Mouse (Mus musculus) megakaryocyte progenitor cell, adult 5-6 weeks (primary cell): ENCODE data around the gene Aldh3a1. TPM values are rescaled to one million over a fixed set of nuclear protein-coding genes. Genes with fewer than 3 reads are reported as not detected.

Source experiments
- ATAC-seq: replicated peaks from 2 replicates; pipeline ENCODE4 v1.8.0; 2016; ENCODE audit warnings: mild to moderate bottlenecking, moderate TSS enrichment, inconsistent platforms; ENCODE audit not compliant: poor library complexity
- total RNA-seq, 2 experiments: library from RNA; stranded (forward) in 1 of 2; stranded (reverse) in 1 of 2; fragments of 157-497, 149-512 nt in 1 of 2; fragments of 200-1000 nt in 1 of 2; gene quantifications; 2 replicates each; pipeline versions ENCODE4 v1.2.3 to v1.2.4; 2015 to 2017

Gene Aldh3a1
- total RNA-seq, 2 experiments from 2014 or later: not detected

DNA sequence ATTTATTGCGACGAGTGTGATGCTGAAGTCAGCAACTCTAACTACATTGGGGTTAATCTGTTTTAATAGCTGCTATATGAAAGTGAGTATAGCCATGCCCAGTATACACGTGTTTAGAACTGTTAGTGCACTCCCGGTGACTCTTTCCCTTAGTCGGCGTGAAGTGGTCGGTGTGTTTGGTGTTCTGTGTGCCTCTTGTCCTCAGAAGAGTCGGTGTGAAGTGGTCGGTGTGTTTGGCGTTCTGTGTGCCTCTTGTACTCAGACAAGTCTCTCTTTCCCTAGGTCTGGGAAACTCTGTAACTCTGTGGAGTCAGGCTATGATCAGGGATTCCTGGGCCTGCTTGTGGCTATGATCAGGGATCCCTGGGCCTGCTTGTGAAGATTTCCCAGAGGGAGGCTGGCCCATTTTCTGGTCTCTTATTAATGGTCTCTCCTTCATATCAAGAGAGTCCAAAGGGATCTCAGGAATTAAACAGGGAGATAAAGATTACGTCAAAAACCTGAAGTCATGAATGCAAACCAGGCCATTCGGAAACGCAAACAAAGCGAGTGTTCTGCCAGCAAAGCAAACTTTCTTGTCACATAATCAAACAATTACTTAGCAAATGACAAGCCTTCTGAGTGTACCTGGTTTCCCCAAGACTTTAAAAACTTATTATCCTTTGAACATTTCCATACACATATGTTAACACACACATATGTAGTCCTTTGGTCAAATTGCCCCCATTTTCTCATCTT, 10.6 kb upstream of the Aldh3a1 start:
- ATAC-seq: no peak

DNA sequence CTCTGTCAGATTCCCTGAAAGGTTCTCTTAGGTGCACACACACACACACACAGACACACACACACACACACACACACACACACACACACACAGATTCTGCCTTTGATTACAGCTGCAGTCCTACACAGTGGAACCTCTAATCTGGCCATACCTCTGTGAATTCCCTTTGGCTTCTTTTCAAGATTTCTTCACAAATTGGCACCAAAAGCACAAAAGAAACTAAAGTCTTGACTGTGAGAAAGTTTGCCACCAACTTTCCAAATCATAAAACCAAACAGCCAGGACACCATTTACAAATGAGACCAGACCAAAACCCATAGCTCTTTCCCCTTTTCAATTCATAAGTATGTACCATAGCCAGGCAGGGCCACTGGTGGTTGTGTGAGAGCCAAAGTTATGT, 9.4 kb upstream of the Aldh3a1 start:
- no peak for ATAC-seq

DNA sequence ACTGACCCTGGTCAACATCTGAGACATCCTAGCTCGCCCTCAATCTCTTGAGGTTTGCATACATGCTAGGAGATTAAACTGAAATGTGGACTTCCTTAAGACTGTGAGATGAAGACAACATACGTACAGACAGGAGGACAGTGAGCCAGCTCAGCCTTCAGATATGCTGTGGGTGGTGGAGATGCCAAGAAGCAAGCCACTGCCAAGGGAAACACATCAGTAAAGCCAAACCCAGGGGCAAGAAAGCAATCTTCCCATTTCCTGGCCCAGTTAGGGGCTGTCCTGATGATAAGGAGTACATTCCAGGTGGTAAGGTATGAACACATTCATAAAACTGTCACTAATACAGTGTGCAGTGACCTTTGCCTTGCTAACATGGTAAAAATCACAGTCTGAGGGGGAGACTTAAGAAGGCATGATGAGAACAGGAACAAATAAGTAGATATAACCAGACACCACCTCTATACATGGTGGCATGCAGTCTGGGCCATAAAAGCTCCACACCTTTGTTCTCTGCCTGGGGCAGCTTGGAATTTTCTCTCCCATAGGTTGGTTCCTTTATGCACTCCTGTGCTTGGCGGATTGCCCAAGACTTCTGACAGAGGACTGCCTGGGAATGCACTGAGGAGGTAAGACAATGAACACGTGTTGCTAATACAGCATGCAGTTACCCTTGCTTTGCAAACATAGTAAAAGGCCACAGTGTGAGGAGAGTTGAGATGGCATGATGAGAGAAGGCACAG, 7.5 kb upstream of the Aldh3a1 start:
- no peak for ATAC-seq

DNA sequence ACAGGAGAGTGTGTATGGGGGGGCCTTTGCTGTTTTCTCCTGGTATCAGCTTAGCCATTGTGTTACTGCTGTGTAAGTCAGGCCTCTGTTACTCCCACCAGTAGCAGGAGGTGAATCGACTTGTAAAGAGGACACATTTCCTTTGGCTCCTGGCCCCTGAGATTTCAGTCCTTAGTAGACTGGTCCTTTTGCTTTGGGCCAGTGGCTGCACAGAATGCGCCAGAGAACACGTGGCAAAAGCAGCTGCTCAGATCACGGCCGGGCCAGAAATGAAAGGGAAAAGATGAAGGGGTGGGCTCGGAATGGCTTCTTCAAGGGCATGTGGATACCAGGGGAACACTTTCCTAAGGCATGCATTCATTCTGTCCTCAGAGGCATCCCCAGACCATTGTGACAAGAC, 5.2 kb upstream of the Aldh3a1 start:
- no peak for ATAC-seq

DNA sequence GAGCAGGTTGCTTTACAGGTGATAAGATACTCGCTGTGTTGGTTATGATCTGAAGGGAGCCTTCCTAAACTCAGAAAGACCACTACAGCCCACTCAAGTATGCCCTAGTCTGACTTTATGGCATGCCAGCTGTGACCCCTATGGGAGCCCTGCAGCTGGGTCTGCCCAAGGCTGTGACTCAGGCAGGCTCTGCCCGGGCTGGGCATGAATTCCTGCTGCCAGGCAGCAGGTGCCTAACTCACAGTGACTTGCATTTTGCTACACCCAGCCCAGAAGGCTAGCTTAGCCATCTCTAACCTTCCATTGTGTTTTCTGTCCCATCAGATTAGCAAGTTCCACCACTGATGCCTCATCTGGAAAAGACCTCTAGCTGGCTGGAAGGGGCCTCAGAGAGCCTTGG, 4.5 kb upstream of the Aldh3a1 start:
- ATAC-seq: no peak

DNA sequence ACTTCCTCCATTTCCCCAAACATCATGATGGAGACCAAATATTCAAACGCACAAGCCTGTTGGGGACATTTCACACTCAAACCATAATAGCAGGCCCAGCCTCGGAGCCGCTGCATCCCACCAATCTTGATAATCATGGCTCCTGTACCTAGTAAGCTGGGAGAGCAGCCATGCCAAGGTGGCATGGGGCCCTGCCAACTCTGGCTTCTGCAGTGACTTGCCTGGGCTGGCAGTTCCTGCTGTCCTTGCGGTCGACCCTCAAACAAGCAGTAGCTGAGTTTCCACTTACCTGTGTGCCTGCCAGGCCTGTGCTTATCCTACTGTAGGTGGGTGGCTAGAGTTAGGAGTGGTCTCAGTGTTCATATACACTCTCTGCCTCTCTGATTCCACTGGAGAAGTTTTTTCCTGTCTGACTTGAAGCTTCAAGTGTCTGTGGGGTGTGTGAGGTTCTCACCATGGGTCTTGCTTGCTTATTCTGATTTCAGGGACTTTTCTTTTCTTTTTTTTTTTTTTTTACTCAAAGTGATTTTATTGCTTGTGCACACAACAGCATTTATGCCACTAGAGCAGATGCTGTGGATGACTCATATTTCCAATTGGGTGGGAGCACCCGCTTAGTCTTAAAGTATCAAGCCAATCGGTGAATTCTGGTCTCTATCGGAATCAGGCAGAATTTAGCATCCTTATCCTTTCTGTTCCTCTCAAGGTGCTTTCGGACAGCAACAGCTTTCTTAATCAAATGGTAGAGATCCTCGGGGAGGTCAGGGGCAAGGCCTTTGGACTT, 2.0 kb upstream of the Aldh3a1 start:
- no peak for ATAC-seq

DNA sequence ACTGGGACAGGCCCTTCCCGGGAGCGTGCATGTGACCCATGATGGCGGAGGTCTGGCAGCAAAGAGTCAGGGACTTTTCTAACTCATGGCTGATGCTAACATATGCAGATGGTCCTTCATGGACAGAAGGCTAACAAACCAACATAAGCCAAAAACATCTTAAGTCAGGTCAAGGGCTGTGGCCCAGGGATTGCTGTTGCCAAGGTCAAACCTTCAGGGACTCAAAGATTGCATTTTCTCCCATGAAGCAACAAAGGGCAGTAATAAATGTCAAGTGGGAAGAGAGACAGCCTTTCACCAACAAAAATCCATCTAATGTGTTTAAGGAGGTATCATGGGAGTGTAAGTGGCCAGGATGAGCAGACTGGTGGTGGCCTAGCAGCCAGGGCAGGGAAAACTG, 1.2 kb upstream of the Aldh3a1 start:
- no peak for ATAC-seq

DNA sequence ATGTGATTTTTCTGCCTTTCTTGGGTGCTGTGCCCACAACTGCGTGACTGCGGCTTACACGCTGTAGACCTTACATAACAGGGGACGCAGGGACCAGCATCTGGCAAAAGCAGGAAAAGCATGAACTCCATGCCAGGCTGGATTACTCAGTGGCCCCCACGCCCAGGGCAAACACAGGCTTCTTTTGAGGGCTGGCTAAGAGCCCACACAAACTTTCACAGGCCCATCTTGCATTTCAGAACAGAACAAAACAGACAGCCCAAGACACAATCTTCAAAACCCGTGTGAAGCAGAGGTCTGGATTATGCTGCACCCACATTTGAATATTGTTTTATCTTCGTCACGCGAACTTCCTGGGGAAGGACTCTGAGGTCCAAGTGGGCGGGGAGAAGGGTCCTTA, 979 bp downstream of the Aldh3a1 start:
- no peak for ATAC-seq

DNA sequence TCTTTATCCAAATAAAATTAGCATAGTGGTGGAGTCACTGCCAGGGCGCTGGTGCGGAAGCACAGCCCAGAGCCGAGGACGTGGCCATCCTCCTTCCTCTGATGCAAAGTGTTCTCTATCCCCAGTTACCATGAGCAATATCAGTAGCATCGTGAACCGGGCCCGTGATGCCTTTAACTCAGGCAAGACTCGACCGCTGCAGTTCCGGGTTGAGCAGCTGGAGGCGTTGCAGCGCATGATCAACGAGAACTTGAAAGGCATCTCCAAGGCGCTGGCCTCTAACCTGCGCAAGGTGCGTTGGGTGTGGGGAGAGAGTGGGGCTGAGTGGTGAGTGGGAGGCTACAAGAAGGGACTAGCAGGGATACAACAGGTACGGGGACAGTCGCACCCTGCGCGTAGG, 4.8 kb downstream of the Aldh3a1 start:
- ATAC-seq: peak; percentile 76

DNA sequence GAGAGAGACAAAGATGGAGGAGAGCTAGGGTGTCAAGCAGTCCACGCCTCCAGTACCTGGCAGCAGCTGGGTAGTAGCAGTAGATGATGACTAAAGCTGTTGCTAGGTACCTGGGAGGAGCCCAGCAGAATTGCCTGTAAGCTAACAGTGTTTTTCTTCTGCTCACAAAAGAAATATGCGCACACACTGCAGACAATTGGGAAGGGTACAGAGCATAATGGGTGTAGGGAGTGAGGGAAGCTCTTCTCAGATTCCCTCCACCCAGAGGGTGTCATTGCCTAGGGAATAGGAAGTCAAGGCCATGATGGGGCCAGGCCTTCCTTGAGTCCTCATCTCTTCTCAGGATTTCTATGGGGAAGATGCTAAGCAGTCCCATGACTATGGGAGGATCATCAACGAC, 8.6 kb downstream of the Aldh3a1 start:
- ATAC-seq: no peak

DNA sequence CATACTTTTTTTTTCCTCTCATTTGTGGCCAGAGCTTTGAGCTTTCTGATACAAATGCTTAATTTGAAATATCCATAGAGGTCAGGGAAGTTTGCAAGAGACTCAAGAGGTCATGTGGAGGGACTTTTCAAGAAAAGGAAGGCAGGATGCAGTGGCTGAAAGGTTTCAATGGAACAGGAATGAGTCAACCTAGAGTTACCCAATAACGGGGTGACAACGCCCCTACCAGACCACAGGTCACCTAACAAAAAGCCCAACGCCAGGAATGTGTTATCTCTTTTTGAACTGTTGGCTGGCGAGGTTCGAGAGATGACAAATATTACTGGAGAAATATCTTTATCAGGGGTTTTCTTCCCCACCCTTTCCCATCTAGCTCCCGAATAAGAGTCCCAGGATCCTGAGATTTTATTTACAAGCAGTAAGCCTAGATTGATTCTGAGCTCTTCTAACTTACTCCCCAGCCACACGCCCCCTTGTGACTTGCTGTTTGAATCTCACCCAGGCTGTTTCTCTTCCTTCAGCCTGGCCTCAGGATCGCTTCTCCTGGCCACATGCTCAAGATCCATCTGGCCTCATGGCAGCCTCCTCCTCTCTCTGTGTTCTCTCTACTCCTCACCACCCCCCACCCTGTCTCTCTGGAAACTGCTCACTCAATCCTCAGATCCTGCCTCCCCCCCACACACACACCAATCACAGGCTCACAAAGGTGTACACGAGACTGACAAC, 13.0 kb downstream of the Aldh3a1 start:
- ATAC-seq: peak; percentile 50

DNA sequence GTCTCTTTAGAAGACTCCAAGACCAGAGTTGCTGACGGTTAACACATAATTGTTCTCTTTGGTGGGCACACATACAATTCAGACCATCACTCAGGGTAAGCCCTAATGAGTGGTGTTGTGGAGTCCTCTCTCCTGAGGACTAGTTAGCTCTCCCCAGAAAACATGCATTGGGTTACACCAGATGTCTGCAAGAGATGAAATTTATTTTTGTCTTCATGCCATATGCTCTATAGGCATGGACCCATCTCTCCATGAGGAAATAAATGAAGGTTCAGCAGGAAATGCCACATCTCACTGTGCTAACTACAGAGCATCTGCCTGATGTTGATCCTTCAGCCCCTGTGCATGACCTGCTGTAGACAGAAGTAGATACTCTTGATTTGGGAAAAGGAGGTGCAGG, 14.7 kb downstream of the Aldh3a1 start:
- ATAC-seq: no peak

DNA sequence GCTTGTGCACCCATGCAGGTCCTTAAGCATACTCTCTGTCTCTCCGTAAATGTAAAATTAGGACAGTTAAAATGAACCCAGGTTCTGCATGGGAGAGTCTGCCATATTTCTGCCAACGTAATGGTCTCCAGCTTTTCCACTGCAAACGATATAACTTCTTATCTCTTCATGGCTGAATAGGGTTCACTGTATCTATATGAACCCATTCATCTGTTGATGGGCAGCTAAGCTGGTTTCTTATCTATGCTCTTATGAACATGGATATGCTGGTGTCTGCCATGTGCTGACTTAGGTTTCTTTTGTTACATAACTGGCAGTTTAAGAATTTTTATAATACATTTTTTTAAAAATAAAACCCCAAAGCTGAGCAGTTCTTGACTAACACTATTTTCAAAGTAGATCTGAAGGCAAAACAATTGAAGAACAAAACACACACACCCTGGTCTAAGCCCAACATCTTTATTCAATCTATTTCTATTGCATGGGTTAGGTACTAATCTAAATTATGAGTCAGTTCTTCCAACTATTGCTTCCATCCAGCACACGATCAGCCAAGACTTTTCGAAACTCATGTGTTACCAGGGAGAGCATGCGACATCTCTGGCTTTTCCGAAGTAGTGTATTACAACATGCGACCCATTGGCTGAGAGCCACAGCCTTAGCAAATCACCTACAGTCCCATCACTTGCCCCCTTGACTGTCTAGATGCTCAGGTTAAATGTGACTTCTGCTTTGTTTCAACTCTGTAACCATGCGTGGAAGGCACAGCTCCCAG, 15.8 kb downstream of the Aldh3a1 start:
- peak; percentile 48; the same call in 1 of the 2 replicates for ATAC-seq

DNA sequence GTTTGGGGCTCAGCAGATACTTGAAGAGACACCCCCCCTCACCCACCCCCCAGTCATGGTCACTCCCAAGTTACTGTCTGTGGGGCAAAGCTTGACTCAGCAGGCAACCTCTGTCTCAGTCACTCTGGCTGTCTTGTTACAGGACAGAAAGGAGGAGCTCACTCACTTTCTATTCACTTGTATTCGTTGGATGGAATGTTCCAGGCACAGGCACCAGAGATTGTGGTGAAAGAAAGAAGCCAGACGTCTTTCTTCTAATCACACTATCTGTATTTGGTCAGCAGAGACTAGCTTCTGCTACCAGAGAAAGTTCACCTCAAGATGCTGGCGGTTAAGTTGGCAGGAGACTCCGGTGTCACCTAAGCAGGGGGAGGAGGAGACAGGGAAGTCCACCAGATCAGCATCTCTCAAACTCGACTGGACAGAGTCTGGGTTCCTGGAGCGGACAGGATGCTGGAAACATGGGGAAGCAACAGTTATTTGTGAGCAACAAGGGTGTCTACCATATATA, 17.0 kb downstream of the Aldh3a1 start:
- no peak for ATAC-seq

DNA sequence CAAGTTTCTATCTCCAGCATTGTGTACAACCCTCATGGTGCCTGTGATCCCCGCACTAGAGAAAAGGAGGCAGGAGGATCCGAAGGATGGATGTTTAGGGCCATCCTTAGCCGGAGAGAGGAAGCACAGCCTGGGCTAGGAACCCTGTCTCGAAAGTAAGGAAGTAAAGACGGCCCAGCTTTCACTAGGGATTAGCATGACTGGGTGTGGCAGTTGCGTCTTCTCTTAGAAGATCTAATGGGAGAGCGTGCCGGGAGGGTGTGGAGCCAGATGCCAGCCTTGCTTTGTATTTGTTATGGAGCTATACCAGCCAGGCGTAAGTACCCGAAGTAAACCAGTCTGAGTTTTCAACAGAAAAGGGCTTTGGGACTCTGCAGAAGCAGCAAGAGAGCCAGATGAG, 17.6 kb downstream of the Aldh3a1 start:
- ATAC-seq: no peak

DNA sequence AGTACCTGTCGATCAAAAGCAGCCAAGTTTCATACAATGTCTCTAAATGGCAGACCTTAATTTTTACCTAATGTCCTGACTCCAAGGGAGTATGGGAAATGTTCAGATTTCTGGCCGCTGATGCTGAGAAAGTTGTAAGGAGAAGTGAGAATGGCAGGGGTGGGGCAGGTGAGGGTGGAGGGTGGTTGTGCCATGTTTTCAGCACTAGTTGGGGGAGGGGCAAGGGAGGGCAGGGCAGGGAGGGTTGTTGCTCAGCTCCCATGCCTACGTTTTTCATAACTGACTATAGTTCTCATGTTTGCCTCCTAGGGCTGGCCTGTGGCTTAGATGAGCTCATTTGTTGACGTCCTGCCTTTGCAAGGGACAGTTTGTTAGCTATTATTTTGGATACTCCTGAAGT, 18.2 kb downstream of the Aldh3a1 start:
- no peak for ATAC-seq

DNA sequence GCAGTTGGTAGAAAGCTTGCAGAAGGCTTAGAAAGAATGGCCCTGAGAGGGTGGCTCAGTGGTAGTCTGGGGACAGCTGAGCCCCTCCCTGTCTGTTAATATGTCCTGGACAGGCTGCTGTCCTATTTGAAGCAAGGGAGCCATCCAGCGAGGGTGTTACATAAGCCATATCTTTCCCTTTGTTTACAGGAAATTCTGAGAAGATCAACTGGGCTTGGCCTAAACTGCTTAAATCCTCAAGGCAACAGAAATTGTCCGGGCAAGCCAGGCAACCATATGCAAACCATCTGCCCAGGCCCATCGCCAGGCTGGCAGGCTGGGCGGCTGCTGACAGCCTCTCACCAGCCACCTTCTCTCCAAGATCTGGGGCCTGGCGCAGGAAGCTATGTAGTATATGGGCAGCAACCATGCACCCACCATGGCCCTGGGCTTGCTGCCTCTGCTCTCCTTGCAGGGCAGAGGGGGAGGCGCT, 18.6 kb downstream of the Aldh3a1 start:
- ATAC-seq: no peak

DNA sequence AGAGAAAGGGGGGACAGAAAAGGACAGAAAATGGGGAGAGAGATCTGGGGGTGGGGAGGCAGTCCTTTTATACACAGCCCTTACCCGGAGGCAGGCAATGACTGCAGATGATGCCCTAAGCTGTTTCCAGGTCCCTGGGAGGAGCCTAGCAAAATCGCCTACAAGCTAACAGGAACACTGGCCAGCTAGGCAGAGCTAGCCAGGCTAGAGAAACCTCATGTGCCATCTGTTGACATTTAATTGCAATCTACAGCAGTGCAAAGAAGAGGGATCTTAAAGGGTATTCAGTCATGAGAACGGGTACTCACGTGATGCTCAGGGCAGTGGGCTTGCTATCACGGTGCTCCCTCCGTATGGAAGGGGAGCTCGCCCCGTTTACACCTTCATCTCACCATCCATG, 20.5 kb downstream of the Aldh3a1 start:
- no peak for ATAC-seq

DNA sequence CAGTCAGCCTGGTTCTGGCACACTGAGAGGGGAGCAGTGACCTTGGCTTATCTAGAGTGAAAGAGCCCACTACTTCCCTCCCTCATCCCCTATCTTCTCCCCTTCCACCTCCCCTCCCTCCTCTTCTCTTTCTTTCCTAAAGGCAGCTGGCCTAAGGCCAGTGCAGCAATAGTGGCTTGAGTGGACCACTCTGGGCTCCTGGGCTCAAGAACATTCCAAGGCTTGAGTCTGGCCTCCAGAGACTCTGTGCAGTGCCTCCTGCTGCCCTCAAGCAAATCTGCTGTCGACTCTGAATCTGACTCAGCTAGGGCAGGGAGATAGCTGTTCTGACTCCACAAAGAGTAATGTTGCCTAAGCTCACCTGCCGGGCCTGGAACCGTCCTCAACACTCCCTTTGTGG, 21.1 kb downstream of the Aldh3a1 start:
- ATAC-seq: no peak

DNA sequence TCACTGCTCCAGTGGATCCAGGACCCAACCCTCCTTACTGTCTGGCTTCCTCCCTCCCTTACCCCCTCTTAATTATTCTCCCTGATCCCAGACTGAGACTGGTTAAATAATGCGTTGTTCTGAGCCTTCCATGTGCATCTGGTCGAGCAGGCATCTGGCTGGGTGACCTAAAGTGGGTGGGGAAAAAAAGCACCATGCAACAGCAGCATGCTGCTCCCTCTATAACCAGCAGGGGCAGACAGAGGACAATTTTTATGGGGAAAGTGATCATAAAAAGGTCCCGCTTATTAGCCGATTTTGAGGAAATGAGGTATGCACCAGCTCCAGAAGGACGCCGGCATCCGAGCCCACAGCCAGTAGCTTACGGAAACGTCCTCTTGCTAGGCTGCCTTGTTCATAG, 24.0 kb downstream of the Aldh3a1 start:
- peak; percentile 95 for ATAC-seq
